Mouse (Mus musculus): ENCODE data around the gene Gm17581. TPM values are rescaled to one million over a fixed set of nuclear protein-coding genes. Genes with fewer than 3 reads are reported as not detected.
"Not testable (repeated sequence)": the region's sequence is repeated elsewhere in the genome, so short reads cannot be mapped to it uniquely, and the experiment has no call there.

Gm17581 gene
- not detected for total RNA-seq (2021)

- DNase-seq; intact Hi-C loops (cut with DNase I): not testable (repeated sequence)
Measured at GRCm38 (mm10) chr2:155735766-155736165, at the start of gene Gm17581. Gene Gm17581 (minus strand): TSS chr2:155735866.

GRCm38 (mm10) chr2:155784534-155784933 is 48.9 kb upstream of the Gm17581 start:
- no peak for DNase-seq

GRCm38 (mm10) chr2:155779506-155779905 is 43.8 kb upstream of the Gm17581 start:
- DNase-seq: no peak
- intact Hi-C loops (cut with DNase I): no loop called here

More at GRCm38 (mm10) chr2:155784534-155784933, 48.9 kb upstream of the Gm17581 start:
- intact Hi-C loops (cut with DNase I): no loop called here

GRCm38 (mm10) chr2:155779066-155779465 is 43.4 kb upstream of the Gm17581 start:
- no peak for DNase-seq
- intact Hi-C loops (cut with DNase I): no loop called here

- intact Hi-C loops (cut with DNase I): no loop called here
- no peak for DNase-seq
Measured at GRCm38 (mm10) chr2:155778004-155778403, 42.3 kb upstream of the Gm17581 start.

GRCm38 (mm10) chr2:155777688-155777985 is 42.0 kb upstream of the Gm17581 start:
- no peak for DNase-seq
- intact Hi-C loops (cut with DNase I): no loop called here

GRCm38 (mm10) chr2:155776824-155777687 is 41.4 kb upstream of the Gm17581 start:
- no peak for DNase-seq
- intact Hi-C loops (cut with DNase I): no loop called here

GRCm38 (mm10) chr2:155775685-155776263 is 40.1 kb upstream of the Gm17581 start:
- intact Hi-C loops (cut with DNase I): no loop called here
- peak; percentile 71 to 74 for DNase-seq

- no peak for DNase-seq
- intact Hi-C loops (cut with DNase I): no loop called here
Measured at GRCm38 (mm10) chr2:155774927-155775684, 39.4 kb upstream of the Gm17581 start, which contains the start of gene Mmp24. Gene Mmp24 (plus strand): TSS chr2:155775342.

GRCm38 (mm10) chr2:155774261-155774926 is 38.7 kb upstream of the Gm17581 start:
- intact Hi-C loops (cut with DNase I): no loop called here
- DNase-seq: no peak

- intact Hi-C loops (cut with DNase I): no loop called here
- no peak for DNase-seq
Measured at GRCm38 (mm10) chr2:155773664-155774063, 38.0 kb upstream of the Gm17581 start.

- intact Hi-C loops (cut with DNase I): loop anchor here (1.0 to 5.0 kb wide), 3 partner anchors 69 to 248 kb away; partner anchors contain the start of genes Acss2 and Ggt7
- DNase-seq: peak; percentile 67 to 89
Measured at GRCm38 (mm10) chr2:155764679-155765418, 29.2 kb upstream of the Gm17581 start.

- intact Hi-C loops (cut with DNase I): no loop called here
- no peak for DNase-seq
Measured at GRCm38 (mm10) chr2:155756855-155757566, 21.3 kb upstream of the Gm17581 start.

GRCm38 (mm10) chr2:155755746-155756145 is 20.1 kb upstream of the Gm17581 start:
- intact Hi-C loops (cut with DNase I): no loop called here
- DNase-seq: peak; percentile 38 to 69

- peak; percentile 52 to 56 for DNase-seq
- intact Hi-C loops (cut with DNase I): no loop called here
Measured at GRCm38 (mm10) chr2:155751014-155751786, 15.5 kb upstream of the Gm17581 start, which contains the start of gene Procr. Gene Procr (plus strand): TSS chr2:155751117.

GRCm38 (mm10) chr2:155749394-155749793 is 13.7 kb upstream of the Gm17581 start:
- intact Hi-C loops (cut with DNase I): no loop called here
- no peak for DNase-seq

- intact Hi-C loops (cut with DNase I): no loop called here
- DNase-seq: no peak
Measured at GRCm38 (mm10) chr2:155745487-155745886, 9.8 kb upstream of the Gm17581 start.

GRCm38 (mm10) chr2:155743351-155743750 is 7.7 kb upstream of the Gm17581 start:
- intact Hi-C loops (cut with DNase I): no loop called here
- no peak for DNase-seq

GRCm38 (mm10) chr2:155742931-155743337 is 7.3 kb upstream of the Gm17581 start:
- intact Hi-C loops (cut with DNase I): no loop called here
- peak; percentile 58 for DNase-seq
